18 mouse cellular contexts compared by ENCODE assay signal in the genomic region with DNA sequence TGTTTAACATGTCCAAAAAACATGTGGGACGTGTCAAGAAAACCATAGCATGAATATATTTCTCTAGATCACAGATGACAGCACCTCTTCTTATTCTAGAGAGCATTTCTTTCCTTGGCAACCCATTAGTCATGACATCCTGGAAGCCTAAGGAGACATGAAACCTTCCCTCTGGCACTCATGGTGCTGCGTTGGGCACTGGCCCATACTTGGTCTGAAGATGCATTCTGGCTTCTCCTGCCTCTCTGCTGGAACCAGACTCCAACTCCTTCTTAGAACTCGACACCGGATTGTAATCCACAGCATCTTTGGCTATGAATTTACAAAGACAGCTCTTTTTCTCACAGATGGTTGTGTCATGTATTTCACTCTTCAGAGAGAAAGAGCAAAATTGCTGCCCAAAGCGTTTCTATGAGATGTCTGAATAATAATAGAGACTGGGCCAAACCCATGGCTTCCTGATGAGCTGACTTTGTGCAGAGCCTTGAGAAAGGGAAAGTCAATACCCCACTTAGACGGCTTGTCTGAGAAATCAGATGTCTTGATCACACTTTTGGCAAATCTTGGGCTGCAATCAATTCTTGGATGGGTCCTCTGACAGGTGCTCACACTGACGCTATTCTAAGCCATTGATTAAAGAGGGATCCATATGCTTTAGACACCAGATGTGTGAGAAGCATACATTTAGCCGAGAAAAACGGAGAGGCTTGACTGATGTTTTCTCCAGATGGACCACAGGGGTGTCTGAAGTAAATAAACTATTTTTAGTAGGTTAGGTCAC.
DNase-seq lines count a peak whose midpoint lies in the region.
"Had no signal": no experiment of that assay in that cellular context is flagged by ENCODE, and none has a peak within 500 bp of the region (broad histone marks: within the 10 kb centered on the region; RNA-seq: fewer than 3 reads in every experiment).

No protein-coding gene starts in this region.

- peak; percentile 11 for DNase-seq in embryo, embryonic 10.5 days (ENCODE audit: low spot score)
- no peak for DNase-seq in embryo, embryonic 11 days
- DNase-seq in heart, adult 11 months, result peak; percentile 42
- no peak for DNase-seq in heart, adult 18-20 months
- peak; percentile 50 to 64 for DNase-seq in right cerebral cortex, postnatal 10 days (ENCODE audit: low spot score in 2 of 2)
- no peak for DNase-seq in right cerebral cortex, postnatal 14 days
- DNase-seq in gastrocnemius, adult 8-10 months (ENCODE audit: low spot score in 2 of 2), result no peak
- DNase-seq: adrenal gland, postnatal 10 days; cerebellum, adult 18-20 months; cerebellum, postnatal 36 days; gastrocnemius, postnatal 25 days; heart, adult 2 months; heart, postnatal 4 days; kidney, adult 9 months; kidney, postnatal 10 days; layer of hippocampus, postnatal 36 days; thymus, adult 2 months; thymus, postnatal 36 days had no signal

Comparison
In these comparisons a context has a peak if more than half of its experiments do, and no peak if none do; other contexts are left out.
1. DNase-seq: peak in embryo, embryonic 10.5 days (single experiment), heart, adult 11 months (single experiment) and right cerebral cortex, postnatal 10 days (2 of 2); none in embryo, embryonic 11 days (single experiment), heart, adult 18-20 months (0 of 2), right cerebral cortex, postnatal 14 days (single experiment) and gastrocnemius, adult 8-10 months (0 of 2).